Mouse (Mus musculus) brain, embryonic 14.5 days (tissue): ENCODE results near the gene Cox7a2l.

ENCODE experiments used
- CTCF ChIP-seq: fragments of 200-500 bp; IDR thresholded peaks from 2 replicates; pipeline ENCODE4 v1.5.1; 2012; ENCODE audit warnings: inconsistent platforms, mild to moderate bottlenecking, moderate library complexity, borderline replicate concordance; ENCODE audit not compliant: insufficient read depth, insufficient read length; ENCODE audit errors: extremely low read depth
- POLR2A ChIP-seq: fragments of 200-500 bp; IDR thresholded peaks from 2 replicates; pipeline ENCODE4 v1.6.1; 2012; ENCODE audit warnings: mild to moderate bottlenecking, inconsistent platforms, borderline replicate concordance; ENCODE audit not compliant: poor library complexity, insufficient read depth, insufficient read length, severe bottlenecking; ENCODE audit errors: extremely low read depth

GRCm38 (mm10) chr17:83538694-83539093 lies 21.6 kb upstream of the Cox7a2l start:
- TF ChIP-seq CTCF = no peak
- no peak for TF ChIP-seq POLR2A
